Mouse (Mus musculus): ENCODE results near the gene Fkbp11. TPM values are rescaled to one million over a fixed set of nuclear protein-coding genes. Genes with fewer than 3 reads are reported as not detected.

The Fkbp11 gene
- polyA plus RNA-seq, 1 experiment from 2014 or later, result 25.4 TPM

DNA sequence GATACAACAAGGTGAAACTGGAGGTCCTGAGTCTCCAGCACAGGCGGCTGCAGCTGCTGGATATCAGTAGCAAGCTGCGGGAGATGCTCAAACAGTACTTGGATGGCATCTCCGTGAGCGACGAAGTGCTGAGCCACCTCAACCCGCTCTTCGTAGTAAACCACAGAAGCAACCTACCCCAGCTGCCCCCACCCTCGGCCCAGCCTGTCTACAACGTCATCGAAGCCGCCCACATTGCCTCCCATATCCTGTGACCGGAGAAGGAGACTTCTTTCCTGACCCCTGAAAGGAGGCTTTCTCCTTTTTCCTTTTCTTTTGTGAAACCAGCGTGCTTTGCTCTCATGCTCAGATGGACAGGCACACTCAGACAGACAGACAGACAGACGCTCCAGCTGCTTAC lies 5.1 kb downstream of the Fkbp11 start:
- peaks cover 34% of the 10 kb centered on the region for H3K4me1 ChIP-seq (replicated peaks)
- ATAC-seq (ENCODE audit: insufficient number of reproducible peaks, insufficient read depth, low FRiP score, low TSS enrichment, low read depth), result no peak
- H3K9me3 ChIP-seq, result no peaks in the 10 kb centered on the region
- no peak overlapping the region for H3K27ac ChIP-seq
- WGBS, result 61% methylated on average over 14 of the region's 14 CpGs
- peaks cover 7% of the 10 kb centered on the region for H3K27me3 ChIP-seq
- no peak overlapping the region for H3K9ac ChIP-seq (replicated peaks)
- no peak overlapping the region for H3K4me3 ChIP-seq (replicated peaks)
- no peaks in the 10 kb centered on the region for H3K36me3 ChIP-seq
- H3K4me2 ChIP-seq, result no peak overlapping the region

DNA sequence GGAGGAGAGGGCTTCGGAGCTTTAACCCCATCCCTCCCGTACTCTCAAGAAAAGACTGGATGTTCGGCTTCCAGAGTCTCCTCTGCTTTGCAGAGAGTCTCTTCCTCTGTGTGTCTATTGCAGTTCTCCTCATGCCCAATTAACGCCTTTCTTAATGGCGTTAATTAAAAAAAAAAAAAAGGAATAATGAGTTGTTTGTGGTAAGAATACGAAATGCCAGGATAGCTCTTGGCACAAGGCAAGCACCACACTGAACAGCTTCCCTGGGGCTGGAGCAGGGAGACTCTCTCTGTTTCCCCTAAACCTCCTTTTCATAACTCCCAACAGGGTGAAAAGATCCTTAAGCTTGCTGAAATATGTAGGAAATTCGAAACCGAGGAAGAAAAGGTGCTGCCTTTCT lies 5.8 kb downstream of the Fkbp11 start:
- no peak for ATAC-seq (ENCODE audit: insufficient number of reproducible peaks, insufficient read depth, low FRiP score, low TSS enrichment, low read depth)
- H3K9me3 ChIP-seq, result no peaks in the 10 kb centered on the region
- H3K27me3 ChIP-seq, result peaks cover 7% of the 10 kb centered on the region
- no peak overlapping the region for H3K4me2 ChIP-seq
- no peaks in the 10 kb centered on the region for H3K36me3 ChIP-seq
- WGBS, result 77% methylated on average over 8 of the region's 8 CpGs
- peaks cover 33% of the 10 kb centered on the region for H3K4me1 ChIP-seq (replicated peaks)
- no peak overlapping the region for H3K9ac ChIP-seq (replicated peaks)
- no peak overlapping the region for H3K27ac ChIP-seq
- no peak overlapping the region for H3K4me3 ChIP-seq (replicated peaks)

DNA sequence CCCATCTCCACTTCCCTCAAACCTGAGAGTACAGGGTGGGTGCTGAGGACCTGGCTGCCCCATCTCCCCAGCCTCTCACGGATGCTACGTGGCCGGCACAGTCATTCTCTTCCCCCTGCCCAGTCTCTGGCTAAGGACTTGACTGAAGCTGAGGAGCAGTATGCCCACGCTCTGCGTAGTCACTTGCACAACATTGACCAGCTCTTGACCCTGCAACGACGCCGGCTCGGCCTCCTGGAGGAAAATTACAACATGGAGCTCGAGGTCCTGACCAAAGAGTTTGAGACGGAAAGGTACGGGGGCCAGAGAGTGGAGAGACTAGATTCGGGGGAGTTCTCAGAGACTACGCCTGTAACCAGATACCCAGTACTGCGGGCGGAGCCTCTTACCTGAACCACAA lies 10.7 kb downstream of the Fkbp11 start:
- Histone ChIP-seq H3K4me1 (replicated peaks) (peaks cover under 1% of the 10 kb centered on the region; the same call in 1 of the 2 replicates), H3K36me3 (no peaks in the 10 kb centered on the region), H3K9ac (replicated peaks) (no peak overlapping the region), H3K9me3 (no peaks in the 10 kb centered on the region), H3K27ac (no peak overlapping the region), H3K4me3 (replicated peaks) (no peak overlapping the region), H3K27me3 (no peaks in the 10 kb centered on the region), H3K4me2 (no peak overlapping the region)
- no peak for ATAC-seq (ENCODE audit: insufficient number of reproducible peaks, insufficient read depth, low FRiP score, low TSS enrichment, low read depth)
- WGBS, result 63% methylated on average over 16 of the region's 16 CpGs

DNA sequence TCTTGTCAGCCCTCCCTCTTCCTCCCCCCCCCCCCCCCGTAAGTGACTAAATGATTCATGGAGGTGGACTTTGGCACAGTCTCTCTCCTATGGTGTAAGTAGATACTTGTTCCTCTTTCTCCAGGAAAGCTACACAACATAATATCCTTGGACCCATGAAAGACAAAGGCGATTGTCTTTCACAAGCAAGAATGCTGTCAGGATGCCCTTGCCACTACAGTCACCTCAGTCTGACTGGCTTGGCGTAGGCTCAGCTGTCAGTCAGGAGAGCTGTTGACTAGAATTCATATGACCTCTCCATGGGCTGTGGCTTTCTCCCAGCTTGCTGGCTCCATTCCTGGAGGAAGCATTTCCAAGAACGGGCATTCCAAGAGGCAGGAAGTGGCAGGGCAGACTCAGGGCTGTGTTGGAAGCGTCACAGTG lies 13.8 kb downstream of the Fkbp11 start:
- no peaks in the 10 kb centered on the region for H3K9me3 ChIP-seq
- ATAC-seq (ENCODE audit: insufficient number of reproducible peaks, insufficient read depth, low FRiP score, low TSS enrichment, low read depth), result no peak
- 0 out of 2 replicates have a peak, but pooled peaks cover 5% of the 10 kb centered on the region for H3K27me3 ChIP-seq
- no peaks in the 10 kb centered on the region for H3K4me1 ChIP-seq (replicated peaks)
- no peaks in the 10 kb centered on the region for H3K36me3 ChIP-seq
- no peak overlapping the region for H3K9ac ChIP-seq (replicated peaks)
- H3K27ac ChIP-seq, result no peak overlapping the region
- 75% methylated on average over 5 of the region's 5 CpGs for WGBS
- no peak overlapping the region for H3K4me3 ChIP-seq (replicated peaks)
- no peak overlapping the region for H3K4me2 ChIP-seq

DNA sequence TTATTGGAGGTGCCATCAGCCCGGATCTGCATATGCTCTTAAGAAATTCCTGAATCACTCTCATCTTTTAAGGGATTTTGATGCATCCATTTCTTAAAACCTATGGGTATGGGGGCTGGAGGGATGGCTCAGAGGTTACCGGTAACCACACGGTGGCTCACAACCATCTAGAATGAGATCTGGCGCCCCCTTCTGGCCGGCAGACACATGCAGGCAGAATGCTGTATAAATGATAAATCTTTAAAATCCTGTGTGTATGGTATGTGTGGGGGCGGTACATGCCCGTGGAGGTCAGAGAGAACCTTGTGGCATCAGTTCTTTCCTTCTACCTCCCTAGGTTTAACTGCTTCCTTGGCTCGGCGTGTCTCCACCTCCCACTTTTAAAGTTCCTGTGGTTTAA lies 17.6 kb downstream of the Fkbp11 start:
- 14% methylated on average over 9 of the region's 9 CpGs for WGBS
- H3K4me3 ChIP-seq (replicated peaks), result no peak overlapping the region
- H3K4me1 ChIP-seq (replicated peaks), result peaks cover 3% of the 10 kb centered on the region
- no peaks in the 10 kb centered on the region for H3K36me3 ChIP-seq
- ATAC-seq (ENCODE audit: insufficient number of reproducible peaks, insufficient read depth, low FRiP score, low TSS enrichment, low read depth), result no peak
- H3K27ac ChIP-seq, result no peak overlapping the region
- H3K9ac ChIP-seq (replicated peaks), result no peak overlapping the region
- H3K9me3 ChIP-seq, result no peaks in the 10 kb centered on the region
- H3K27me3 ChIP-seq, result peaks cover 21% of the 10 kb centered on the region; the same call in 1 of the 2 replicates
- H3K4me2 ChIP-seq, result no peak overlapping the region

DNA sequence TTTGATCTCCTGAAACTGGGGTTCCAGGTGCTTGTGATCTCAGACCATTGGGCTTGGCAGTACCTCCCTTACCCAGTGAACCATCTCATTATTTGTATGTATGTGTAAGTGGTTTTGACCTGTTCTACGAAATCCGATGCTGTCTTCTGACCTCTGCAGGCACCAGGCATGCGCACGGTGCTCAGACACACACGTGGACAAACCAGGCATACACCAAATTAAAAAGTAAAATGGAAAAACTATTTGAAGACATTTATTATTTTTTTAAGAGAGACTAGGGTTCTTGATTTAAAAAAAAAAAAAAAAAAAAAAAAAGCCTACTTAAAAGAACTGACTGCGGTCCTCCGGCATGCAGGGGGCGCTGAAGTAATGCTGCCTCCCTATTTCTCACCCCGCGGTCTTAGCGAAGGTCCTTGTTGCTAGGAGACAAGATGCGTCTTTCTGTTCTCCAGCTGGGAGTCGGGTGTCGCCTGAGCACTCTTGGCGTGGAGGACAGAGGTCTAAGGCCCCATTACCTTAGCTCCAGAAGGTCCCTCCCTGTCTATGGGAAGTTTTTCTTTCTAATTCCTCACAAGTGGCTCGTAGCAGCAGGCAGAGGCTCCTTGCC lies 20.1 kb downstream of the Fkbp11 start, which contains the start of gene Ccdc65:
Gene Ccdc65 (plus strand): TSS at position 442 of the 607 bp plus-strand sequence.
- peak within 1 kb of the TSS; percentile 59 for H3K4me2 ChIP-seq
- peaks cover 45% of the 10 kb centered on the region for H3K27me3 ChIP-seq
- 0 out of 2 replicates have a peak within 1 kb of the TSS, but pooled peaks have one; percentile 27 for H3K9ac ChIP-seq (replicated peaks)
- no peak for ATAC-seq (ENCODE audit: insufficient number of reproducible peaks, insufficient read depth, low FRiP score, low TSS enrichment, low read depth)
- peak within 1 kb of the TSS; percentile 38 for H3K4me3 ChIP-seq (replicated peaks)
- H3K9me3 ChIP-seq, result no peaks in the 10 kb centered on the region
- 18% methylated on average over 16 of the region's 16 CpGs for WGBS
- H3K4me1 ChIP-seq (replicated peaks), result peaks cover 3% of the 10 kb centered on the region
- H3K36me3 ChIP-seq, result no peaks in the 10 kb centered on the region
- no peak within 1 kb of the TSS for H3K27ac ChIP-seq

DNA sequence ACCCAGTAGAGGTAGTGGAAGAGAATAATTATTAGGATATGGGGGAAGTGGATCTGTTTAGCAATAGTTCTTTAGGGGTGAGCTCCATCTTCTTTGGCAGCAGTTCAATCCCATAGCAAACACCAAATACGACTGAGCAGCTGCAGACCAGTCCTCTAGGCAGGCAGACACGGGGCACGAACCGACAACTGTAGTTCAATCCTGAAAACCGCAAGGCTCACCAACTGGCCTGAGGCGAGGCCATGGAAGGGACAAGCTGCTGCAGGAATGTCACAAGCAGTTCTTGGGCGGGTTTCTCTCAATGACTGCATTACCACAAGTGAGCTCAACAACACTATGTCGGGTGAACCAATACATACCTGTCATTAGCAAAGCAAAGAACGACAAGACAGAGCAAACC lies 23.7 kb downstream of the Fkbp11 start:
- 62% methylated on average over 9 of the region's 9 CpGs for WGBS
- H3K4me3 ChIP-seq (replicated peaks), result no peak overlapping the region
- no peak overlapping the region for H3K27ac ChIP-seq
- no peaks in the 10 kb centered on the region for H3K36me3 ChIP-seq
- no peak overlapping the region for H3K9ac ChIP-seq (replicated peaks)
- no peak overlapping the region for H3K4me2 ChIP-seq
- peaks cover 75% of the 10 kb centered on the region for H3K27me3 ChIP-seq
- no peak for ATAC-seq (ENCODE audit: insufficient number of reproducible peaks, insufficient read depth, low FRiP score, low TSS enrichment, low read depth)
- H3K9me3 ChIP-seq, result no peaks in the 10 kb centered on the region
- peaks cover 8% of the 10 kb centered on the region for H3K4me1 ChIP-seq (replicated peaks)

DNA sequence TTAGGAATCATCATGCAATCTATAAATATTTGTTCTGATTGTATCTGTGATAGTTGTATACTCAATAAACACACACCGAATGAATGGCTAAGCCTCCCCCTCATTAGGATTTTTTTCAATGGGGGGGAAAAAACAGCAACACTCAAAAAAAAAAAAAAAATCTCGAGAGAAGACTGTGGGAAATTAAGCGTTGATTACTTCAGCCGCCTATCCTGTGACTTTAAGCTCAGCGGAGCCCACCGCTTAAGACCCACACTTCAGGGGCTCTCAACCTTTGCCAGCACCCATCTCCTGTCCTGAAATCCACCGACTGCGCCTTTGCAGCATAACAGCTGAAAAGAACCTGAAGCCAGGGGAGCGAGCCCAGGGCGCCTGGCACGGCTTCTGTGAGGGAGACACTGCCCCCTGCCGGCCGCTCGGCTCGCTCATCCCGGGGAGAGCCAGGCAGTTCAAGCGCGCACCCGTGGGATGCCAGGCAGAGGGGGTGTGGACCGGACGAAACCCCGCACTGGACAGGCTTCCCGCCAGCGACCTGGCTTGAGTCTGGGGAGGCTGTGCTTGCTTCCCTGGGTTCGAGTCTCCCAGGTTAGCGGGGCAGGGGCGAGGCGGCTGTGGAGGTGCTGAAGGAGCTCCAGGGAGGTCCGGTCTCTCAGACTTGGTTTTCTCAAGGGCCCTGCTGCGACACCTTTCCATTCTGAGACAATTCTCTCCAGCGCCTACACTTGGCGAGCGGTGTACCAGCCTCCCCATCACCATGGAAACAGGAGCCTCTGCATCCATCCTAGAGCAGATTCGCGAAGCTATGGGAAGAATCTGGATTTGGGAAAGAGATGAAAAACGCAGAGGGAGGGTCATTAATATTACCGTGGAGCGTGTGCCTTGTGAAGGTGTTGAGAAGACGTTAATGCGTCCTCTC lies 28.6 kb downstream of the Fkbp11 start:
- Histone ChIP-seq H3K36me3 (no peaks in the 10 kb centered on the region), H3K9me3 (no peaks in the 10 kb centered on the region), H3K27me3 (peaks cover 67% of the 10 kb centered on the region), H3K4me3 (replicated peaks) (peak overlapping the region; percentile 35), H3K27ac (no peak overlapping the region), H3K4me1 (replicated peaks) (peaks cover 6% of the 10 kb centered on the region), H3K4me2 (peak overlapping the region; percentile 65), H3K9ac (replicated peaks) (peak overlapping the region; percentile 34; the same call in 1 of the 2 replicates)
- 6% methylated on average over 40 of the region's 40 CpGs for WGBS
- ATAC-seq (ENCODE audit: insufficient number of reproducible peaks, insufficient read depth, low FRiP score, low TSS enrichment, low read depth), result 0 out of 2 replicates have a peak, but pooled peaks have one; percentile 66

DNA sequence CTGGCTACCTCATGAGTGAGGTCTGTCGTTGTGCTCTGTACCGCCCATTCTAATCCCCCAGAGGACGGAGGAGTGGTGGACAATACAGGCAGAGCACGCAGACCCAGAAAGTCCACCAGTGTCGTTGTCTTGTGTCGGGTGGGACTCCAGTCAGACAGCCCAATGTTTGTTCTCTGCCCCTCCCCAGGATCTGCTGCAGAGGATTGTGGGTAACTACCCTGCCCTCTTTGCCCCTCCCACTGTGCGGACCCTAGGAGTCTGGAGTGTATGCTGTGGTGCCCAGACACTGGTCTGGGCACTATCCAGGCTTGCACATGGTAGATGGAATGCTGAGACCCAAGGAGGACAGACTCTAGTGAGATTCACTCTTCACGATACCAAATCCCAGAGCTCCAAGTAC lies 31.8 kb downstream of the Fkbp11 start:
- H3K36me3 ChIP-seq, result no peaks in the 10 kb centered on the region
- H3K4me1 ChIP-seq (replicated peaks), result peaks cover 20% of the 10 kb centered on the region
- no peak overlapping the region for H3K9ac ChIP-seq (replicated peaks)
- ATAC-seq (ENCODE audit: insufficient number of reproducible peaks, insufficient read depth, low FRiP score, low TSS enrichment, low read depth), result no peak
- no peak overlapping the region; the same call in 1 of the 2 replicates for H3K4me2 ChIP-seq
- no peak overlapping the region for H3K27ac ChIP-seq
- no peaks in the 10 kb centered on the region for H3K9me3 ChIP-seq
- peaks cover 36% of the 10 kb centered on the region for H3K27me3 ChIP-seq
- WGBS, result 57% methylated on average over 8 of the region's 8 CpGs
- no peak overlapping the region for H3K4me3 ChIP-seq (replicated peaks)

DNA sequence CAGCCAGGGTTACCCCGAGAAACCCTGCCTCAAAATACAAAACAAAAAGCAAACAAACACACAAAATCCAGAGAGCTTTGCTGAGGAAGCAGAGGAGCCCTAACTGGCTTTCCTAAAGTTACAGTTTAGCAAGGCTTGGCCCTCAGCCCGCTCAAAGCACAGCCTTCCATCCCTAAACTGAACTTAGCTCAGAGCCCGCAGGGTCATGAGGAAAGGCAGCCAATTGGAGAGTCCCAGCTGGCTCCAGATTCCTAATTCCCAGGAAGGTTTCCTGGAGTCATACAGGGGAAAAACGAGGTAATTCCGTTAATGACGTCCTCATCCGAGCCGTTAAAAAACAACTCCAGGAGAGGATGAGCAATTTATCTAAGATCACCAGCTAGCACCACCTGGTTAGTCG lies 32.3 kb downstream of the Fkbp11 start:
- Histone ChIP-seq H3K9me3 (no peaks in the 10 kb centered on the region), H3K4me2 (no peak overlapping the region; the same call in 1 of the 2 replicates), H3K27ac (no peak overlapping the region), H3K9ac (replicated peaks) (no peak overlapping the region), H3K27me3 (peaks cover 32% of the 10 kb centered on the region), H3K4me1 (replicated peaks) (peaks cover 20% of the 10 kb centered on the region), H3K4me3 (replicated peaks) (no peak overlapping the region), H3K36me3 (no peaks in the 10 kb centered on the region)
- no peak for ATAC-seq (ENCODE audit: insufficient number of reproducible peaks, insufficient read depth, low FRiP score, low TSS enrichment, low read depth)
- WGBS, result 44% methylated on average over 9 of the region's 9 CpGs

DNA sequence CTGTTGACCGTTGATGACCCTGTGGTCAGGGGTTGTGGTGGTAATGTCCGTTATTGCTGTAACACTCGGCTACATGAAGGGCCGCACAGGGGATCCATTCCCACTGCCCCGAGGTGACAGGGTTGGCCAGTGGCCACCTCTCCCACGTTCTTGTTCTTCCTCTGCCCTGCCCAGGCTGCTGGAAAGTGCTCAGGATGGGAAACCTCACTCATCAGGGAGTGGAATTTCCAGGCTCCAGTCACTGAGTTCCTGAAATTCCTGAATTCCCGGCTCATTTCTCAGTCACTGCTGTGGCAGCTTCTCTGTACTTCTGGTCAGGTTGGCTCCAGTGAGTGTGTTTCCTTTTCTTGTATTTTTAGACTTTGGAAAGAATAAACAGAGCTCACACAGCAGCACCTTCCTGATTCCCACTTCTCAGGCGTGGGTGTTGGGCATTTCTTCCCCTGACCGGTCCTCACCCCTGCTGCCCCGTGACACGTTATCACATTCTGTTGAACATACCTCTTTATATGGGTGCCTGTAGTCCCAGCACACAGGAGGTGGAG lies 35.8 kb downstream of the Fkbp11 start:
- peaks cover 14% of the 10 kb centered on the region for H3K4me1 ChIP-seq (replicated peaks)
- 52% methylated on average over 11 of the region's 11 CpGs for WGBS
- peaks cover 10% of the 10 kb centered on the region for H3K27me3 ChIP-seq
- no peak for ATAC-seq (ENCODE audit: insufficient number of reproducible peaks, insufficient read depth, low FRiP score, low TSS enrichment, low read depth)
- H3K27ac ChIP-seq, result no peak overlapping the region
- H3K9me3 ChIP-seq, result no peaks in the 10 kb centered on the region
- no peak overlapping the region for H3K4me2 ChIP-seq
- no peak overlapping the region for H3K9ac ChIP-seq (replicated peaks)
- H3K36me3 ChIP-seq, result no peaks in the 10 kb centered on the region
- no peak overlapping the region for H3K4me3 ChIP-seq (replicated peaks)
